Mouse (Mus musculus) spleen, postnatal 10 days (tissue): ENCODE data around the gene Gm9821.
A peak's percentile ranks its signal among the peaks of the same experiment; 100 is the strongest.

Experiments used
- DNase-seq, 2 experiments: peaks; one replicate each; pipeline ENCODE4 v3.0.0; 2021 to 2022; ENCODE audit warnings: low spot score in 2 of 2

Gm9821 gene

GRCm38 (mm10) chr2:91945483-91945882, at the start of gene Gm9821:
Gm9821 (plus strand) TSS chr2:91945703.
- no peak for DNase-seq

DNA sequence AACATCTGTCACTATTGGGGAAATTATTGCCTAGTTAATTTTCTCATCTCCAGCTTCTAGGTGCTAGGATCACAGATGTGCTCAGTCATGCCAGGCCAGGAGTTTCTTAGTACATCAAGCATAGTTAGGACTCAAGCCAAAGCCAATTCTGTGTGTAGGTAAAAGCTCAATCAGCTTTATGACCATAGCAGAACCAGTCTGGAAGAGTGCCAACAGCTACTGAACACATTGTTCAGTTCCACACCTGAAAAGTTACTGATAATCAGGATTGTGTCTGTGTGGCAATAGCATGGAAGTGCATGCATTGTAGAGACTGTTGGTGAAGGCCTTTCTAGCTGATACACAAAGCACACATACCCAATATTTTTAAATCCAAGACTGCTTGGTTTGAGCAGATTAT, 47.5 kb upstream of the Gm9821 start:
- no peak for DNase-seq

GRCm38 (mm10) chr2:91899141-91899540, 46.4 kb upstream of the Gm9821 start:
- no peak for DNase-seq

GRCm38 (mm10) chr2:91900431-91900830, 45.1 kb upstream of the Gm9821 start:
- no peak for DNase-seq

DNA sequence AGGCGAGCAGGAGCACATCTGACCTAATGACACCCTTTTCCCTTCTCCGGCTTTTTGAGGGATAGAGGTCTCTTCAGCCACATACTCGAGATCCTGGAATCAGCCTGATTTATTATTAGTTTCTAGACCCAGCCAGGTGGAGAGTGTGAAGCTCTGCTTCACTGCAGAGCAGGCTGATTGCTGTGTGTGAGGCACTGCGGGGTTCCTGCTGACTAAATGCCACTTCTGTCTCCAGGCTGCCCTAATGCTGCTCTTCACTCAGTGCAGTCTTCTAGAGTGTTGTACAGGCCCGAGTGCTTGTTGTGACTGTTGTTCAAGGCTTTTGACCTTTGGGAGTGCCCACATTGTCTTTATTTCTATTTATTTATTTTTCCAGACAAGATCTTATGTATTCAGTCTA, 43.2 kb upstream of the Gm9821 start:
- DNase-seq = no peak

DNA sequence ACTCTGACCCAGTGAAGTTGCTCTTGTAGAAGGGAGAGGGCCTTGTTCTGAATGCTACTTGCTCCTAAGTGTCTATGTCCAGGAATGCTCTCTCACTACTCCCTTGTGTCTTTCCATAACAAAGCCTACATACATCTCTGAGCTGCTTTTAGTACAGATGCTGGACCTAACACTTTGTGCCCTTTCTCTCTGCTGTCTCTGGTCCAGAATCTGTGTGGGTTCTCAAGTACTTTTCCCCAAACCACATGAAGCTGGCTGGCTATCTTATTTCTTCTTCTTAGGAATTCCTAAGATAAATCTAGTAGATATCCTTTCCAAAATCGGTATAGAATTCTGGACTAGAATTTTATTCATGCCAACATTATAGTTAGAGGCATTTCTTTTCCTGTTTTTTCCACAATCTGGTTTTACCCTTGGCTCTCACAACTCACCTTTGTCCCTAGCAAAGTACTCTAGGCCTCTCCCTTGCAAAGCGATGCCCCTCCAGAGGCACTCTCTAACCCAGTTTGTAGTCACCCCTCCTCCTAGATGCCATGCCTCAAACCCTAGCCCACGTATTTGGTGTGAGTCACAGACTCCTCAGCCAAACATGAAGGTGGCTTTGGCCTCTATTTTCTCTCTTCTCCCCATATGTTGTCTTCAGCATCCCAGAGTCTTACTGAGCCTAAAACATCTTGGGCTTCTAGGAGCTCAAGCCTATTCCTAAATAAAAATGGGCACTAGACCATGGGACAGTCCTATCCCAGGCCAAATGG, 42.2 kb upstream of the Gm9821 start:
- no peak for DNase-seq

DNA sequence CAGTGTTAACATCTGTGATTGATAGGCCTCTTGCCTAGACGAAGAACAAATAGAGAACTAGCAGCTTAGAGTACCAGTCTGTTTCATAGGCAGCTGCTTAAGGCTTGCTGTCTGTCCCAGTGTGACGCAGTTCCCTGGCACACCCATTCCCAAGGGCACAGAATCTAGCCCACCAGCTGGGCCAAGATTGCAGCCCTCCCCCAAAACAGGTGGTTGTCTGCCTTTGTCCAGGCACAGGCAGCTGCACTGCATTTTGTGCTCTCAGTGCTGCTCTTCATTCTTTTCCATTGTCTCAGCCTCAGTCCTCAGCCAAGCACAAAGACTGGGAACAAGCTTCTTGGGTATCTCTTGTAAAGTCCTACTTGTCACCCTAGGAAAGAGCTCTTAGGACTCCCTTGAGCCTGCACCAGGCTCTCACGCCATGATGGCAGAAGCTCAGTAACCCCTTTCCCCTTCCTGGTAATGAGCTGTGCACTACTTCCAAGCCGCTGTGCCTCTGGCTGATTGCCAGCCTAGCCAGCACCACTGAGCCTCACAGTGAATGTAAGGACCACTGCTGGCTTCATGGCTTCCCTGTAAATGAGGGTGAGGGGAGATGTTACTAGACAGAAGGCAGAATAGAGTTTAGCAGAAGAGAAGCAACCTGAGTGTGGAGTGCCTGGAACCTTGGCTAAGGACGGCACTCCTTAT, 40.7 kb upstream of the Gm9821 start:
- no peak for DNase-seq

- DNase-seq = no peak
Observed at GRCm38 (mm10) chr2:91906141-91906540, 39.4 kb upstream of the Gm9821 start.

- DNase-seq = no peak
Observed at GRCm38 (mm10) chr2:91912616-91913015, 32.9 kb upstream of the Gm9821 start.

DNA sequence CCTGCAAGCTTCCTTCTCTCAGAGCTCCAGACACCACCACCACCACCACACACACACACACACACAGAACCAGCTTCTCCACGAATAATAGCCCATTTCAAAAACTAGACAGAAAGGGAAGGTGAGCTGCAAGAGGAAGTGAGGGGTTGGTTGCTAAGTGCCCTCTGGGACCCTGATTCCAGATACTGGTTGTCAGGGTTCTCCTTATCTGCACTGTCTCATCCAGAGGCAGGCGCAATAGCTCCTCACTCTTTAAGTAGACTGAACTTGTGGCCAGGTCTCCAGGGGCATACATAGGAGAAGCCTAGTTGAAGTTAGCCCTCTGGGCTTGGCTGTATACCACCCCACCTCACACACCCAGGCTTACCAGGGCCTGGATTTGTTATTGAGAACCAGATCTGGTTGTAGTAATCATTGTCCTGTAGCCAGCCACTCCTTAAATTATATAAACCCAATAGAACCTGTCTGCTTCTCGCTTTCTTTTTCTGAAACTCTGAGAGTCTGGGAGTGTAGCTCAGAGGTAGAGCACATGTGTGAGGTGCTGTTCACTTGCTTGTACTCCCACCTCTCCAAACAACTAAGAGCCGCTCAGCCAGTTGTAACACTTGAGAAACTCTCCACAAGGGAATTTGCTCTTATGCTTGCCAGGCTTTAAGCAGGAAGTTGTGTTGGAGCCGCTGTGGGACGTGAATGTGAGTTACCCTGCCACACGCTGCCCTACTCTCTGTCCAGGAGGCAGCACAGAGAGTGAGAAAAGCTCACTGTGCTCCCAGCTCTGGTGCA, 32.0 kb upstream of the Gm9821 start:
- DNase-seq = no peak

DNA sequence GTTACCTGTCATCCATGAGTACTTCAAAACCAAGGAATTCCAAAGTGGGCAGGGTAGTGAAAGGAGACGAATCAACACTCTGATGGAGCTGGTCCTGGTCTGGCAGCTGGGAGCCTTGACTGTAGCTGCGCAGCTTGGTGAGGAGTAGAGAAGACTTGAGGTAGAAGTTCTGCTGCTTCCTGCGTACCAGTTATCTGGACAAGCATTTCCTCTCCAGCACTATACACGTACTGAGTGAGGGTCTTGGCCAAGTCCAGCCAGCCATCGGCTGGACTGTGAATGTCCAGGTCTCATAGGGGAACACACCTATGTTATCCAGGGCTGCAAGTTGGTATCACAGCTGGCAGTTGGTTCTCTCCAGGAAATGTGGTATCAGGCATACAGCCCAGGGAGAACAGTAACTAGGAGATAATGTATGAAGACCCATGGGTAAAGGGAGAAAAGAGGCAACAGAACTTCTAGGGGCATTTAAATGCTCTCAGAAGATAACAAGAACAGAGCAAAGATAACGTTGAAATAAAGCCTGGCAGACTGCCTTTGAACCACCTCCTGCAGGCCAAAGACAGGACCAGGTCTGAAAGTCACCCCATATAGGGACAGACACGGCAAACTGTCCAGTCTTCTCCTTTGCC, 29.0 kb upstream of the Gm9821 start:
- no peak for DNase-seq

DNA sequence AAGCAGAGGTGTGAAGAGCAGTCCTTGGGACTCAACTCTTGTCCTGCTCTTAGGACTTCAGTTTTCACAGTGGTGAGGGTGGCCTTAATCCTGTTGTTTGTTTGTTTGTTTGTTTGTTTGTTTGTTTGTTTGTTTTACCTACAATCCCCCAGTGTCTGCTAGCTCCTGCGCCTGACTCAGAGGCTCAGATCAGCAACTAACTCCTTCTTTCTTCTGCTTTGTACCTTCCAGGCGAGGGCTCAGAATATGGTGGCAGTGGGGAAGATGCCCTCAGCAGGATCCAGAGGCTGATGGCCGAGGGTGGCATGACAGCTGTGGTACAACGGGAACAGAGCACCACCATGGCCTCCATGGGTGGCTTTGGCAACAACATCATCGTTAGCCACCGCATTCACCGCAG, 28.4 kb upstream of the Gm9821 start:
- no peak for DNase-seq

- no peak for DNase-seq
Observed at GRCm38 (mm10) chr2:91920130-91920529, 25.4 kb upstream of the Gm9821 start.

DNA sequence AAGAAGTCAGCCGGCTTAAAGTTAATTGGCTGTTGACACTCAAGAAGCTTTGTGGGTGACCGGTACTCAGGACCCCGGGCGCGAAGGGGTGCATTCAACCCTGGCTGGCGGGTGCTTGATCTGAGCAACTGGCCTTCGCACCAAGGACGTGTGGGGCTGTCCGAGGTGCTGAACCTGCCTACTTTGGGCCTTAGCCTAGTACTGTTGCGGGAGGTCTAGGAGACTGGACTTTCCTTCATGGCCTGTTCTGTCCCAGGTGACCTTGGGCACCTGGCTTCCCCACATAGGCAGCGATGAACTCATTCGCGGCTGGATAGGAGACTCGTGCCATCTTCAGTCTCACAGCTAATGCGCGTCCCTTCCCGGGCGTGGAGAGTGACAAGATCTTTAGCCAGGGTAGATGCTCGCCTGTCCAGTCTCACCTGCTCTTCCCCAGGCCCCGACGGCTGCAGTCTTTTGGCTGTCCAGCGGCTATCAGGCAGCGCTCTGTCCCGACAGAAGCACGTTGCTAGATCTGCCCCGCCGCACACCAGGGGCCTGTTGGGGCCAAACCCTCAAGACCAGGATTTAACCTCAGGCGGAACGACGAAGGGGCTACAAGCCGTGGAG, 24.2 kb upstream of the Gm9821 start:
- peak; percentile 57 to 81 for DNase-seq

- peak; percentile 35 to 63 for DNase-seq
Observed at GRCm38 (mm10) chr2:91921790-91922570, 23.5 kb upstream of the Gm9821 start.

GRCm38 (mm10) chr2:91922586-91923414, 22.7 kb upstream of the Gm9821 start:
- DNase-seq = peak in 1 of 2 experiments; percentile 19

DNA sequence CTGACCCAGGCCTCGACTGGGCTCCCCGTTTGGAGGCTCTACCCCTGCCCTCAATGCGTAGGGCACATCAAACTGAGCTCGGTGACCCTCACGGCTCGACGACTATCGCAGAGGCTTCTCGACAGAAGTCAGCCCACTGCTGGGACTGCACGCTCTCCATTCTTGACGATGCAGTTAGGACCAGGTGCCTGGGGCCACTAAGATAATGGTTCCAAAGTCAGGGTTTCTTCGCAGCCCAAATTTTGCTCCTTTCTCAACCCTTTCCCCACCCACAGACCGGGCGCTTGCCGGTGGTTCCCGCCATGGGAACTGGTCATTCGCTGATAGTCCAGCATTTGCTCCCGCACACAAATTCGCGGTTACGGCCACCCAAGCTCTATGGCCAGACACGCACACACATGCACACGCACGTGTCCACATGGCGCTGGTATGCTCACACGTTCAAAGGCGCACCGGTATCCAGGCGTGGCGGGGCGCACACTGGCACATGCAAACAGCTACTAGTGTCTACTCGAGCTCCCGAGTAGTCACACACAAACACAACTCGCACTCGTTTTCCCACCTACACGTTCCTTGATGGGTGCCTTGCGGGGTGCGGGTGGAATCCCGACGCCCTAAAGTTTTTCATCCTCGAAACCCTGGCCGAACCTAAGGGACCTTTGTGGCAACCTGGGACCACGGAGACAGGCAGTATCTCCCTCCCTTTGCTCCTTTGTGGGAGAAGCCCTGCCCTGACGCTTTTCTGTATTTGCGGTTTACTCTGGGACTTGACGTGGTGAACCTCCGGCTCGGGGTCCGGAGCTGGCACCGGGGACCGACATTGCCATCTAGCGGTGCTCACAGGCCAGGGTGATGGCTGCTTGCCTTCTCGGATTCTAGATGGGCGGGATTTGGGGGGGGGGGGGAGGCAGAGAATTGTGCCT, 21.8 kb upstream of the Gm9821 start:
- DNase-seq = peak; percentile 36 to 75

- no peak for DNase-seq
Observed at GRCm38 (mm10) chr2:91924726-91925125, 20.8 kb upstream of the Gm9821 start.

GRCm38 (mm10) chr2:91925442-91925841, 20.1 kb upstream of the Gm9821 start:
- DNase-seq = no peak
